Mouse (Mus musculus) liver, embryonic 14.5 days (tissue): ENCODE measurements around the gene Trir.

Experiments
- CTCF ChIP-seq: IDR thresholded peaks from 2 replicates; pipeline ENCODE4 v1.5.1; 2016; ENCODE audit warnings: antibody characterized with exemption, low read depth, control low read depth
- EP300 ChIP-seq: IDR thresholded peaks from 2 replicates; pipeline ENCODE4 v1.6.1; 2016; ENCODE audit warnings: antibody characterized with exemption, low read depth

DNA sequence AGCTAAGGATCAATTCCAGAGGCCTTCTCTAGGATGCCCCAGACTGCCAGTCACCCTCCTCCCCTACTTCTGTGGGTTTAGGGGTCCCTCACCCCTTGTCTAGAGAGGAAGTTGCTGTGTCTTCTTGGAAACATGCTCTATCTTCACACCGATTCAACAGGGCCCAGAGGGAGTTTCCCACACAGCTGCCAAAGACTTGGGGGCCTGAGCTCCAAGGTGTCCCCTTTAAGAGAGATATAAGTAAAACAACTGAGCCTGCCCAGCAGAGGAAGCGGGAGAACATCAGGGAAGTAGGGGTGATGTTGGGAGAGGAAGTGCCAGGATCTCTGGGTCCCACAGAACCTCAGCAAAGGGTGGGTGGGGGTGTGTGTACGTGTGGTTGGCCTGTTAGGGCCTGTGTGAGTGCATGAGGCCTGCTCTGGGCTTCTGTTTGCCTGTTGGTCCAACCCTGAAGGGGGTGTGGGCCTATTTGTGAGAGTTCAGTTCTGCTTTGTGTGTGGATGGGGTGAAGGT is 44.1 kb upstream of the Trir start:
- TF ChIP-seq CTCF (no peak), EP300 (no peak)
